Mouse (Mus musculus): Measurements from ENCODE around the gene Gm17584.
"Not testable (repeated sequence)": the region's sequence is repeated elsewhere in the genome, so short reads cannot be mapped to it uniquely, and the experiment has no call there.

Gm17584 gene

GRCm38 (mm10) chrX:124500263-124500662, at the start of gene Gm17584:
TSS of gene Gm17584 (plus strand) at chrX:124500563.
- in situ Hi-C loops (cut with MboI; ENCODE audit: low sequenced_read_pairs): not testable (repeated sequence)

Measured in CH12F3 (cell line).